Mouse (Mus musculus): ENCODE results near the gene Pde11a.

The Pde11a gene

GRCm38 (mm10) chr2:76323185-76323875 is 15.2 kb downstream of the Pde11a start:
- no peak for DNase-seq (ENCODE audit: low read depth, low spot score)

DNA sequence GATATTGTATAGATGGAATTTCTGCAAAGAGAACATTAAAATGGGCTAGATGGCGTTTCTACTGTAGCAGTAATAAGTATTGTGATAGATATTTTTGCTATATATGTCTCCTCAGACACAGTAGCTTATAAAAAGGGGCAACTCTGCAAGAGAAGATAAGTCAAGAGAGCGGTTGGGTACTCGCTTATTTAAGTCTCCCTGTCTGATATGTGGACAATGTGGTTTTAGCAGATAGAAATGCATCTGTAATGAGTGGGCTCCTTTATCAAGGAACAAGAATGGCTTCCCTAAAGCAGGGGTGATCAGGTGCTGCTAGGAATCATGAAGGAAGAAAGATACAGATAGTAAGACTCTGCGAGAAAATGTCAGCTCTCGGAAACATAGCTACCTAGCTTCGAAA is 18.2 kb downstream of the Pde11a start:
- no peak for DNase-seq (ENCODE audit: low read depth, low spot score)

GRCm38 (mm10) chr2:76319231-76319630 is 19.3 kb downstream of the Pde11a start:
- DNase-seq (ENCODE audit: low read depth, low spot score): no peak

GRCm38 (mm10) chr2:76287671-76288070 is 50.9 kb downstream of the Pde11a start:
- DNase-seq (ENCODE audit: low read depth, low spot score): peak; percentile 63

DNA sequence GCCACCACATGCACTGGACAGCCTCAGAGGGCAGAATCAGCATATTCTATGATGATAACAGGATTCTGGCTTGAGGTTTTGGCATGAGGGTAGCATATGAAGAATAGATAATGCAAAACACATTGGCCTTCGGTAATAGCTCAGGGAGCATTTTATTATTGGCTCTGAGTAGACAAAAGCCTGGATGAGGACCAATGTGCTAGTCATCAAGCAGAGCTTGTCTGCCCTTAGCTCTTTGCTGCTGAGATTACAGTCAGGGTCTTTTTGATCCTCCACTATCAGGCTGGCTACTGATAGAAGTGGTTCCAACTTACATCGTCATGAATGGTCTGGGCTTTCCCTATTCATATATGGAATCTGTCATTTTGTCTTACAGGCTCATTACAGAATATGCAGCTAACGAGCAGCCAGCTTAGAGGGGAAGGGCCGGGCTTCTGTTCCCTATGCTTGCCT is 52.3 kb downstream of the Pde11a start:
- DNase-seq (ENCODE audit: low read depth, low spot score): no peak

DNA sequence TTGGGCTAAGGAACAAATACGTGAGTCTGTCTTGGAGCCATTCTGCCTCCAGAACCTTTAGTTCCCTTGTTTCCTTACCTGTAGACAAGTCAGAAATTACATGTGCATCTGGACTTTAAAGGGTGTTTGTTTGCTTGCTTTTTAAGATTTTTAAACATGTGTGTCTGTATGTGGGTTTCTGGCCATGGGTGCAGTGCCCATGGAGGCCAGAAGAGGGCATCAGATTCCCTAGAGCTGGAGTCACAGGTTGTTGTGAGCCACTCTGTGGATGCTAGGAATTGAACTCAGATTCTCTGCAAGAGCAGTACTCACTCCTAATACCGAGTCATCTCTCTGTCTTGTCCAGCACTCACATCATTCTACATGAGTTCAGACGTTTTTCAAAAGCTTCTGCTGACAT is 53.4 kb downstream of the Pde11a start:
- DNase-seq (ENCODE audit: low read depth, low spot score): peak; percentile 68

- DNase-seq (ENCODE audit: low read depth, low spot score): no peak
Observed at GRCm38 (mm10) chr2:76283378-76284132, 55.0 kb downstream of the Pde11a start.

DNA sequence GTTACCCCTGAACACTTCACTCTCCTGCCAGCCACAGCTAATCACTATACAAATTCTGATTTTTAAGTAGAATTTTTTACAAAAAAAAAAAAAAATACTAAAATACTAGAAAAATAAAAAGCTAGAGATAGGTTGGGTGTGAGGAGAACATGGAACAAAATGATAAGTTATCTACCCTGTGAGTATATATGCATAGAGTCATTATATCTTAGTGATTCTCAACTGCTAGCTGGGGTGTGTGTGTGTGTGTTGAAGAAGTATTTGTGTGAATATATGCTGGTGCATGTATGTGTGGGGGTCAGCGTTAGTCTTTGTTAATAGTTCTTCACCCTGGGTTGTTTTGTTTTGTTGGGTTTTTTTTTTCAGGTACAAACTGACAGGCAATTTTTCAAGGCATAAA is 69.1 kb downstream of the Pde11a start:
- no peak for DNase-seq (ENCODE audit: low read depth, low spot score)

- DNase-seq (ENCODE audit: low read depth, low spot score): no peak
Observed at GRCm38 (mm10) chr2:76267335-76267734, 71.2 kb downstream of the Pde11a start.

- DNase-seq (ENCODE audit: low read depth, low spot score): no peak
Observed at GRCm38 (mm10) chr2:76266622-76267021, 72.0 kb downstream of the Pde11a start.

DNA sequence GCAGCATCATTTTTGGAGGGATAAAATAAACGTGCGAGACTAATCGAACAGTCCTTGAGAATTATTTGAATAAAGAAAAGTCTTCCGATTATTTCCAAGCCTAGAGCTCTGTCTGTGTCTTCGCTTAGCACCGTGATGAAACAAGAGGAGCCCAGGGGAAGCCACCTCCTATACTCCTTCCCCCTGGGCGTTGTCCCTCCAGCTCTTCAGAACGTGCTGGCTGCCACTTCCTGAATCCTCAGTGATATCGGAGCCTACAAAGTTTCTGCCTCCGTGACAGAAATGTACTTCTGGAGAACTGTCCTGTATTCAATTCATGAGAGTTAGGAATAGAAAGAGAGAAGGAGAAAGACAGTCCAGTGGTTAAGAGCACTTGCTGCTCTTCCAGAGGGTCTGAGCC is 74.3 kb downstream of the Pde11a start:
- DNase-seq (ENCODE audit: low read depth, low spot score): peak; percentile 8

DNA sequence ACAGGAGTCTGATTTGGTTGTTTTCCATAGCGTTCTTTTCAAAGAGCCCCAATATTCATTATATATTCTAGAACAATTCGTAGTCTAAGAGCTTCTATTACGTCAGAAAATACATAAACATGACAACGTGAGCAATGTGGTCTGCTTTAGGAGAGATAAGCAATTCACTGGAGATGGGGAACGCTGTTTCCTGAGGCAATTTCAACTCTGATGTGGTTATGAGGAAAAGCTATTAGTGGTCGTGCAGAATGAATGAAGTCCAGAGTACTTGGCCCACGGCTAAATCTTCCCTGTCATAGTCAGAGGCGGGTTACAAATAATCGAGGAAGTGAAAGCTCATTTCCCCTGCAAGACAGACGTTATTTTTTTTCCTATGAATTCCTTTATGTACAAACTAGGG is 75.9 kb downstream of the Pde11a start:
- DNase-seq (ENCODE audit: low read depth, low spot score): no peak

- DNase-seq (ENCODE audit: low read depth, low spot score): peak; percentile 71
Observed at GRCm38 (mm10) chr2:76254833-76255232, 83.7 kb downstream of the Pde11a start.

GRCm38 (mm10) chr2:76251379-76251778 is 87.2 kb downstream of the Pde11a start:
- no peak for DNase-seq (ENCODE audit: low read depth, low spot score)

GRCm38 (mm10) chr2:76248242-76248641 is 90.3 kb downstream of the Pde11a start:
- DNase-seq (ENCODE audit: low read depth, low spot score): peak; percentile 27

DNA sequence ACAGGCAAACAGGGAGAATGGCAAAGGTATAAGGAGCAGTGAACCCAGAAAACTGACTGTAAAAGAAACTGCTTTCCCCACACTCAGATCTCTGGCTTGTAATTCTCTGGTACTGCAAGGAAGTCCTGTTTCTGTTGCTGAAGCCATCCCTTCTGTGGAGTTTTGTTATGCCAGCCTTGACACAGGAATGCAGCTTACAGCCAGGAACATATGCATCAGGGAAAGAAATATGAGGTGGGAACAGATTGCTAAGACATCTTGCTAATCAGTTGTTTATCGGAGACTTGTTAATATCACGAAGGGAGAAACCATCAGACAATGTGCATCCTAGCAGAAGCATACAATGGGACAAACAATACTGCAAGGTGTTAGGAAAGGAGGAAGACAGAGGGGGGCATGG is 99.4 kb downstream of the Pde11a start:
- no peak for DNase-seq (ENCODE audit: low read depth, low spot score)

DNA sequence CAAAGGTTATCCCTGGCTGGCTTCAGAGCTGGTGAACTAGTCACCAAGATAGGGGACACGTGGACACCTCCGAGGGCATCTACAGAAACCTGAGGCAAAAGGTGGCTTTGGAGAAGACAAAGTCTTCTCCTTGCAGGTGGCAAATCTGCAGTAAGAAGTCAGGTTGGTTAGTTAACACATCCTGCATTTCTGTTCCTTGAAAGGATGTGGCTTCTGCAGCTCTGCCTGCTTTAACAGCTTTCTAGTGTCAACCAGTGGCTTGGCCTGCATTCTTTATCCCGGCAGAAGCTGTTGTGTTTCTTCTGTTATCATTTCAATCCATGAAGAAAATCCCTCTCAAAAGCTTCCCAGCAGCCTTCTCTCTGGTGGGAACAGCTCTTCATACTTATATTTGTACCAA is 100.1 kb downstream of the Pde11a start:
- no peak for DNase-seq (ENCODE audit: low read depth, low spot score)

GRCm38 (mm10) chr2:76237638-76238420 is 100.7 kb downstream of the Pde11a start:
- DNase-seq (ENCODE audit: low read depth, low spot score): no peak

DNA sequence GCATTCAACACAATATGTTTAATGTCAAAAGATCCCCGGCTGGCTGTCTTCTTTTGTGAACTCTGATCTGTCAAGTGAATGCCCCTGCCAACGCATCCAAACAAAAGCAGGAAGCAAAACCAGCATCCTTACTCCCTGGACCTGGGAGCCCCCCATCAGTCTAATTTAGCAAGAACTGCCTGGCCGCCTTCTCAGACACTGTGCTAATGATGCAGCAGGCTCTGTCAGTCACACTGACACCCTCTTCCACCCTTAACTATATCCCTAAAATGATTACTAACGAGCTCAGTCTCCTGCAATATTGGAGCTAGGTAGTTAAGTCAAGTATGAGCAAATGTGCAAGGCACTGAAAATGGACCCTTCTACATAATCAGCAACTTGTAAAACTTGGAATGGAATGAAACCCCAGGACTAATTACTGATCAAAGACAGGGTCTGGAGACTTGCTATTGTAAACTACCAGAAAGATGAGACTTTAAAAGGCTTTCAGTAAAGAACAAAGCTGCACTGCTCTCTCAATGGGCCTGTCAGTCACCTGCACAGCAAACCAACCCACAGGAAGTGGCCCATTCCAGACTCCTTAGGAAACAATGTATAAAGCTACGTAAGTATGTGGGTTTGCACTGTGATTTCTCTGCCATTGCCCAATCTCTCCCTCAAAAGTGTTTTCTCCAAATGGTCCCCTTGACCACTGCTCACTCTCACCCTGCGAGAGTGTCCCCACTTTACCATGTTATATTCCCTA is 118.0 kb downstream of the Pde11a start:
- peak; percentile 17 for DNase-seq (ENCODE audit: low read depth, low spot score)

GRCm38 (mm10) chr2:76219540-76219939 is 119.0 kb downstream of the Pde11a start:
- no peak for DNase-seq (ENCODE audit: low read depth, low spot score)

DNA sequence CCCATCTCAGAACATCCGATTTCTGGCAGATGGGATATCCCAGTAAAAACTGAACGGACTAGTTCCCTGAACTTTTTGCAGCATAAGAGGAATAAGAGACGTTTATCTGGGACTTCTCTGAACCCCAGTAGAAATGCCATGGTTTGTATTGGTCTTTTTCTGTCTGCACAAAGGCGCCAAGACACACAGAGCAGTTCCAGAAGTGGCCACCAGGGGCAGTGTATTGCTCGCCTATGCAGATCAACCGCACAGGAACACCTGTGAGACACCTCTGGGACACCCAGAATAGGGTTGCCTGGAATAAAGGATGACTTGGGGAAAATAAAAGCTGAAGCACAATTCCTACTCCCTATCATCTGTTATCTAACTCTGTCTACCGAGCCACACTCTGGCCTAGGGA is 122.4 kb downstream of the Pde11a start:
- peak; percentile 85 for DNase-seq (ENCODE audit: low read depth, low spot score)

- no peak for DNase-seq (ENCODE audit: low read depth, low spot score)
Observed at GRCm38 (mm10) chr2:76215219-76215618, 123.4 kb downstream of the Pde11a start.

Measured in ZHBTc4 (cell line).